Mouse (Mus musculus) cerebellum, postnatal 4 days (tissue): Measurements from ENCODE around the gene Eif4g3.

ENCODE experiments used
- DNase-seq, 2 experiments: peaks; one replicate each; pipeline ENCODE4 v3.0.0; 2022; ENCODE audit warnings: low spot score in 2 of 2, mixed read lengths in 1 of 2

Eif4g3 gene

DNA sequence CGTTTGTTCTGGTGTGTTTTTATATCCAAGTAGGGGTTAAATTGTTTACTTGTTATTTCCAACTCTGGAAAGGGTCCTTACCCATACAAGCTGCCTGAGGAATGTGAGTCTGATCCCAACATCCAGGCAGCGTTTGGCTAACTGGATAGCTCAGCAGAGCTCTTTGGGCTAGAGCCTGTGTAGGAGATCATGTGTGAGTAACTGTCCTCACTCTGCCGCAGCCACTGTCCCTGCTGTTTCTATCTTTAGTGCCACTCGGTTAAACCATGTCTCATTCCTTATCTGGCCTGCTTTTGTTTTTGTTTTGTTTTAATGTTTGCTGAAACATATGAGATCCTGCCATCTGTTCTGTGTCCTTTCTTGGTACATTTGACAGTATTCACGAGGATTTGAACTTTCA lies 168.1 kb downstream of the Eif4g3 start:
- DNase-seq: no peak

- DNase-seq: no peak
These were observed 168.7 kb downstream of the Eif4g3 start for GRCm38 (mm10) chr4:138161550-138161949.

DNA sequence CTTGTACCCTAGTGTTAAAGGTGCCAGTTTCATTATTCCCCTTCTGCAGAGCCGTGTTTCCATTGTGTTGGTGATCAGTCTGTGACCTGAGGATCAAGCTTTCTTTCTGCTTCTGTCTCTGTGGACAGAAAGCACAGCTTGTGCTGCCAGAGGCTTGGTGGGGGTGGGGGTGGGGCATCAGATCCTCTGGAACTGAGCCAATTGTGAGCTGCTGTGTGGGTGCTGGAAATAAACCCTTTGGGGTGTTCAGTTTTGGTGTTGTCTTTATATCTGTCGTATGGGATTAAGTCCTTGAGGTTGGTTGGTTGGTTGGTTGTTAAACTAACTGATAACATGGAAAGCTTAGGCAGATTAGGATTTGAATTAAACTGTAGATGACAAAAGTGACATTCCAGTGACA lies 171.0 kb downstream of the Eif4g3 start:
- no peak for DNase-seq

DNA sequence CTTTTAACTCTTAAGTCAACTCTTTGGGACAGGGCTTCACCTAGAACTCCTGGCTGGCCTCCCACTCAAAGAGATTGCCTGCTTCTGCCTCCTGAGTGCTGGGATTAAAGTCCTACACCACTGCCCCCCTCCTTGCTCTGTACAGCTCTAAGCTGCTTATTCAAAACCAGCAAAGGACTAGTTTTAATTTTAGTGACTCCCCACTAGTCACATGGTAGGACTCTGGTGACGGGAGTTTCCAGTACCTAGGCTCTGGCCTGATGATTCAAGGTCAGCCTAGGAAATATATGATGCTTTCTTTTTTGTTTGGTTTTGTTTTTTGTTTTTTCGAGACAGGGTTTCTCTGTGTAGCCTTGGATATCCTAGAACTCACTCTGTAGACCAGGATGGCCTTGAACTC lies 172.0 kb downstream of the Eif4g3 start:
- DNase-seq: no peak

DNA sequence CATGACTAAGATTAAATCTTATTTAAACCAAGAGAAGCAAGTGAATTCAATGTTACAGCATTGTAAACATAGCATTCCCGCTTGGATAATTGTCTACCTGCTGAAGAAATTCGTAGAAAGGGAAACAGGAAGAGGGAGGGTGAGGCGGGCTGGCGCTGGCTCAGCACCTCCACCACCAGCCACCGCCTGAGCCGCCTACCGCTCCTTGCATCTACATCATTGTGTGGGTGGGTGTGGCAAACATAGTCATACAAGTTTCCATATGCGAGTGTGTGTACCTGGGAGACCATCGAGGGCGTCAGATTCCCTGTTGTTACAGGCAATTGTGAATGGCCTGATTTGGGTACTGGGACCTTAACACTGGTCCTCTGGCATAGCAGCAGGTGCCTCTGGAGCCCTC lies 173.7 kb downstream of the Eif4g3 start:
- no peak for DNase-seq

- DNase-seq: no peak
These were observed 175.3 kb downstream of the Eif4g3 start for GRCm38 (mm10) chr4:138168162-138168561.

DNA sequence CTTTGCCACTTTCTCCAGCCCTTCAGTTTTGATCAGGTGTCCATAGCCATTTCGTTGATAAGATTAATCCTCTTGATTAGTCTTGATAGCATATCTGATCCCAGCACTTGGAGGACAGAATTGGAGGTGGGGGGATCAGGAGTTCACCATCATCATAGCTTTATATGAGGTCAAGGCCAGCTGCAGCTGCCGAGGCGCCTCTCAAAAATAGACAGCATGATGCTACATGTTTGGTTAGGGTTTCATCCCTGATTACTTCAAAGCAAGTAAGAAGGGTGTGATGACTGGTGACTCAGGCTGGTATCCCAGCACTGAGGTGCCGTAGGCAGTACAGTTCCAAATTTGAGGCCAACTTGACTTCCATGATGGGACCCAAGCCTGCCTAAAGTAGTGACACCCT lies 176.6 kb downstream of the Eif4g3 start:
- DNase-seq: no peak

DNA sequence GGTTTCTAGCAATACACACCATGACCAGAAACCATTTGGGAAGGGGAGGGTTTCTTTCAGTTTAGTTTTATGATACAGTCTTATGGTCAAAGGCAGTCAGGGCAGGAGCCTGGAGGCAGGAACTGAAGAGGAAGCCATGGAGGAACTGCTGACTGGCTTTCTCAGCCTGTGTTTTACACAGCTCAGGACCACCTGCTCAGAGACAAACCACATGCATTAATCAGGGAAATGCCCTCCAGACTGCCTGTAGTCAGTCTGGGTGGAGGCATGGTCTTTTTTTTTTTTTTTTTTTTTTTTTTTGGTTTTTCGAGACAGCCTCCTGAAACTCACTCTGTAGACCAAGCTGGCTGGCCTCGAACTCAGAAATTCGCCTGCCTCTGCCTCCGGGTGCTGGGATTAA lies 179.9 kb downstream of the Eif4g3 start:
- DNase-seq: no peak

GRCm38 (mm10) chr4:138179391-138179790 lies 186.6 kb downstream of the Eif4g3 start:
- DNase-seq: no peak

DNA sequence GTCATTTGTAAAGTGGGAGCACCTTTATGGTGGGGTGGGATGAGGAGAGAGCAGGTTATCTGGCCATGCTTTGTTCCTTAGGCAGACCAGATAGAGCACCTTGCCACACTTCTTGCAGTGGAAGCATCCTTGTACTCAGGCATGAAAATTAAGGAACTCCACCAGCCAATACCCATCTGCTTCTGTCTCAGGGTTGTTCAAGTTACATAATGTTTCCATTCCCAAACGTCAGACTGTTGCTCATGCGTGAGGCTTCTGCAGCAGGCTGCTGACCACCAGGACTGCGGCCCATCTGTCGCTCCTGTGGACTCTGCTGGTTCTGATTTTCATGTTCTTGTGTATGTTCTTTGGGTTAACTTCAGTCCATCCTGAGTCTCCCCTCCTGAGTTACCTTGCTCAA lies 187.9 kb downstream of the Eif4g3 start:
- no peak for DNase-seq

DNA sequence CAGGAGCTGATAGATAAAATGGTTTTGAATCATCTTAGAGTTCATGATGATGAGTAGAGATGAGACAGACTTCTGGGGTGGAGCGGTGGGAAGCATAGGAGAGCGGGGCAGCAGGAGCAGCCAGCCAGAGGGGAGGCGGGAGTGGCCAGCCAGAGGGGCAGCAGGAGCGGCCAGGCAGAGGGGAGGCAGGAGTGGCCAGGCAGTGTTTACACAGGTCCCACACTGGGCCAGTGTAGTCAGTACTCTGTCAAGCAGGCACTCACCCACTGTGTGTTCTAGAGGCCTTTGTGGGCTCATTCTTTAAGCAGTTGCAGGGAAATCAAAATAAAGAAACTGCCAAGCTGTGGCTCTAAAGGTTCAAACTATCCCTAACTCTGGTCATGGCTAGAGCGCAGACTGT lies 191.2 kb downstream of the Eif4g3 start:
- DNase-seq: no peak

GRCm38 (mm10) chr4:138184573-138184981 lies 191.8 kb downstream of the Eif4g3 start:
- DNase-seq: no peak

GRCm38 (mm10) chr4:138185961-138186360 lies 193.1 kb downstream of the Eif4g3 start:
- DNase-seq: no peak

GRCm38 (mm10) chr4:138187995-138188394 lies 195.2 kb downstream of the Eif4g3 start:
- DNase-seq: no peak

DNA sequence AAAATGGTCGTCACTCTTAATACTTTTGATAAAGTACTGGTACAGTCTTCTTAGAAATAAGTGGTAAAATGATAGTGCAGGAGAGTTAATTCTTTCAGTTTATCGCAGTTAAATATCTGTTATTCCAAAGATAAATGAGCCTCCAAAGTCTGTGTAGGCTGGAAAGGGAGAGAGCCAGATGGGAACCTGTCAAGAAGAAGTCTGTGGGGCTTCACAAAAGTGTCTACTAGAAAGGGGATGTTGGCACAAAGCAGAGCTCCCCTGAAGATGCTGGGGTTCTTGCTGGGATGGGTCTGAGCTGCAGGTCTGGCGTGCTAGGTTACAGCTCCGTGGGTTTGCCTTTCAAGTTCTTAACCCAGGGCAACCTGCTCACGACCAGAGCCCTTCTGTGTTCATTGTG lies 199.7 kb downstream of the Eif4g3 start:
- DNase-seq: no peak

GRCm38 (mm10) chr4:138200769-138201168 lies 207.9 kb downstream of the Eif4g3 start:
- no peak for DNase-seq

DNA sequence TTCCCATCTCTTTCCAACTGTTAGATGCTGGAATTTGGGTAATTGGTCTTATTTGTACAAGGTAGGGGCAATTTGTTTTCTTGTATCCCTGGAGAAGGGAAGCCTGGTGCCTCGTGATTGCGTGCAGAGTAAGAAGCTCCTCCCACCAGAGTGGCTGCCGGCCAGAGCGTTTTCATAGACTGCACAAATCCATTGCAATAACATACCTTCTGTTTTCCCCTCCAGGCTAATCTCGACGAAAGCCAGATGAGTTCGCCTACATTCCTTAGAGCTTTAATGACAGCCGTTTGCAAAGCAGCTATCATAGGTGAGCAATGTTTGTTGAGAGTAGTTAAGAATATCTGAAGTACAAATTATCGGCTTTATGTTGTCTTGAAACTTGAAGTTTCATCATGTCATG lies 208.9 kb downstream of the Eif4g3 start:
- no peak for DNase-seq

- DNase-seq: no peak
These were observed 217.3 kb downstream of the Eif4g3 start for GRCm38 (mm10) chr4:138210116-138210515.

DNA sequence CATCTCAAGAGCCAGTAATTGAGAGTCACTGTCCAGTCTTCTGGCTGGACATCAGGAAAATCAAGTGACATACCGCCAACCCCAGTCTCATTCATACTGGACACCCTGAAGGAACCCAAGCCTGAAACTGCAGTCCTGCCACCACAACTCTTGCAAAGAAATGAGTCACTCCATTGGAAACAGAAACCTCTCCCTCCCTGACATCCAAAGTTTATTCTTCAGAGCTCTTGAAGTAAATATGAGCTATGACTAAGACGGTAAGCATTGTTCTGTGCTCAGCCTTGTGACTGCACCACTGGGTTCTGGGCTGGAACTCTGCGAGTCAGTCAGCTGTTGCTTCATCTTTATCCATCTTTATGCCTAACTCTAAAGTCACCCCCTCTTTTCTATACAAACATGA lies 221.0 kb downstream of the Eif4g3 start:
- no peak for DNase-seq

GRCm38 (mm10) chr4:138215671-138216199 lies 222.9 kb downstream of the Eif4g3 start:
- no peak for DNase-seq

GRCm38 (mm10) chr4:138216200-138216890 lies 223.5 kb downstream of the Eif4g3 start, which contains the start of gene Hp1bp3:
Gene Hp1bp3, plus strand, starts transcription at chr4:138216296.
- DNase-seq: peak; percentile 69 to 86

GRCm38 (mm10) chr4:138216891-138217392 lies 224.1 kb downstream of the Eif4g3 start:
- peak; percentile 97 to 99 for DNase-seq

- DNase-seq: no peak
These were observed 224.6 kb downstream of the Eif4g3 start for GRCm38 (mm10) chr4:138217441-138217840.
